Comparison of ENCODE assay signal across 7 mouse cellular contexts in genomic region chr12:110499225-110499992, GRCm38 (mm10). TPM values are rescaled to one million over a fixed set of nuclear protein-coding genes. Genes with fewer than 3 reads are reported as not detected.
A peak's percentile ranks its signal among the peaks of the same experiment; 100 is the strongest.
DNase-seq lines count a peak whose midpoint lies in the region; ATAC-seq and TF ChIP-seq lines count a peak whose summit lies in the region.

No protein-coding gene starts in this region.

- peak overlapping the region; percentile 45 to 68 for H3K4me3 ChIP-seq in ES-E14 (ENCODE audit: insufficient read depth in 1 of 2, low read depth in 1 of 2, low read length in 2 of 2, poor library complexity in 1 of 2, severe bottlenecking in 1 of 2)
- H3K4me3 ChIP-seq in brown adipose tissue, adult 24 weeks (ENCODE audit: insufficient read depth, low read depth, low read length): peak overlapping the region; percentile 36
- H3K4me3 ChIP-seq in liver, embryonic 15.5 days (replicated peaks): peak overlapping the region; percentile 57
- no peak overlapping the region for H3K4me3 ChIP-seq in stomach, embryonic 14.5 days (ENCODE audit: low read depth, low read length)

- no peaks in the 10 kb centered on the region for H3K27me3 ChIP-seq in liver, embryonic 15.5 days
- H3K27me3 ChIP-seq in stomach, embryonic 14.5 days (ENCODE audit: control insufficient read depth, insufficient read depth, low read length): no peaks in the 10 kb centered on the region

- peak; percentile 77 for ATAC-seq in liver, embryonic 15.5 days (ENCODE audit: insufficient read depth)
- peak; percentile 70 for ATAC-seq in stomach, embryonic 14.5 days (ENCODE audit: insufficient number of reproducible peaks, insufficient read depth, low FRiP score, low read depth)

- no peaks in the 10 kb centered on the region for H3K9me3 ChIP-seq in ES-E14 (ENCODE audit: control insufficient read depth, insufficient read depth, low read depth, low read length)
- H3K9me3 ChIP-seq in liver, embryonic 15.5 days (replicated peaks): no peaks in the 10 kb centered on the region
- no peaks in the 10 kb centered on the region for H3K9me3 ChIP-seq in stomach, embryonic 14.5 days (ENCODE audit: control insufficient read depth, low read depth, low read length)

- WGBS in liver, embryonic 15.5 days (ENCODE audit: insufficient replicate concordance): 16% methylated on average over 14 of the region's 14 CpGs
- 66% methylated on average over 14 of the region's 14 CpGs for WGBS in stomach, embryonic 14.5 days

- peak; percentile 64 for DNase-seq in ES-E14 (ENCODE audit: low read depth, low spot score)
- peak; percentile 87 for DNase-seq in induced T-regulatory cell, adult 2 months (ENCODE audit: low read depth)
- no peak for DNase-seq in cerebellum, postnatal 4 days (ENCODE audit: low spot score in 2 of 2)
- DNase-seq in gastrocnemius, postnatal 10 days: no peak

- H3K4me2 ChIP-seq in liver, embryonic 15.5 days: peak overlapping the region; percentile 75
- 0 out of 2 replicates have a peak overlapping the region, but pooled peaks have one; percentile 10 for H3K4me2 ChIP-seq in stomach, embryonic 14.5 days (replicated peaks; ENCODE audit: low read depth, low read length)

- peaks cover 12 to 33% of the 10 kb centered on the region in 2 experiments for H3K4me1 ChIP-seq in ES-E14 (ENCODE audit: control insufficient read depth in 2 of 2, insufficient read depth in 2 of 2, low read length in 2 of 2, poor library complexity in 1 of 2)
- peaks cover 57% of the 10 kb centered on the region for H3K4me1 ChIP-seq in brown adipose tissue, adult 24 weeks (ENCODE audit: control insufficient read depth, insufficient read depth, insufficient read length, low read length)
- peaks cover 79% of the 10 kb centered on the region for H3K4me1 ChIP-seq in liver, embryonic 15.5 days (replicated peaks)
- H3K4me1 ChIP-seq in stomach, embryonic 14.5 days (ENCODE audit: control insufficient read depth, insufficient read depth, low read length): peaks cover 27% of the 10 kb centered on the region

- H3K36me3 ChIP-seq in ES-E14 (ENCODE audit: control insufficient read depth, insufficient read depth, low read length, poor library complexity, severe bottlenecking): peaks cover 2% of the 10 kb centered on the region; the same call in 1 of the 2 replicates
- no peaks in the 10 kb centered on the region for H3K36me3 ChIP-seq in liver, embryonic 15.5 days (replicated peaks)
- no peaks in the 10 kb centered on the region for H3K36me3 ChIP-seq in stomach, embryonic 14.5 days (ENCODE audit: control insufficient read depth, insufficient read depth, low read length)

- in situ Hi-C loops in ES-E14 (cut with MboI; ENCODE audit: low sequenced_read_pairs in 2 of 2, unreplicated experiment in 2 of 2): no loop called here

- H3K27ac ChIP-seq in ES-E14 (ENCODE audit: insufficient read depth, low read depth, low read length, poor library complexity, severe bottlenecking): peak overlapping the region; percentile 70
- H3K27ac ChIP-seq in brown adipose tissue, adult 24 weeks (replicated peaks; ENCODE audit: low read depth, low read length): peak overlapping the region; percentile 95
- H3K27ac ChIP-seq in liver, embryonic 15.5 days (replicated peaks): peak overlapping the region; percentile 76
- peak overlapping the region; percentile 71; the same call in 1 of the 2 replicates for H3K27ac ChIP-seq in stomach, embryonic 14.5 days (ENCODE audit: low read length)

- H3K9ac ChIP-seq in ES-E14 (ENCODE audit: insufficient read depth, low read depth, low read length, poor library complexity, severe bottlenecking): peak overlapping the region; percentile 50
- no peak overlapping the region for H3K9ac ChIP-seq in liver, embryonic 15.5 days
- H3K9ac ChIP-seq in stomach, embryonic 14.5 days (replicated peaks; ENCODE audit: low read depth, low read length): no peak overlapping the region

TF ChIP-seq in ES-E14, 5 proteins besides CTCF, POLR2A, EP300 and RAD21:
- no peak for TF ChIP-seq ZC3H11A (IDR thresholded peaks at IDR 0.05; ENCODE audit: borderline replicate concordance, low read depth, low read length)
- TF ChIP-seq MAFK (IDR thresholded peaks at IDR 0.05; ENCODE audit: insufficient read depth, low read depth, low read length): no peak
- no peak for TF ChIP-seq CHD2 (IDR thresholded peaks at IDR 0.05; ENCODE audit: low read depth, low read length)
- no peak for TF ChIP-seq ZNF384 (IDR thresholded peaks at IDR 0.05; ENCODE audit: low read depth, low read length)
- no peak for TF ChIP-seq HCFC1 (IDR thresholded peaks at IDR 0.05; ENCODE audit: borderline replicate concordance, insufficient read depth, low read length)

RNA-seq across cellular contexts. Expression of gene Ppp2r5c, which starts 52.5 kb away (rescaled TPM):
- 62.1 and 83.4 TPM in 2 replicates for total RNA-seq in ES-E14 (2012; rRNA removed)
- polyA plus RNA-seq in brown adipose tissue, adult 24 weeks (2012; ENCODE audit: insufficient read depth, insufficient read length, missing spikeins): 44.0 and 64.3 TPM in 2 replicates
- 64.2 and 66.0 TPM in 2 replicates for polyA plus RNA-seq in liver, embryonic 15.5 days (2015; fragmentation: Nextera tagmentation; extraction: Ambion mirVana)
- polyA plus RNA-seq in stomach, embryonic 14.5 days (2014; fragmentation: Nextera tagmentation; extraction: Ambion mirVana): 168 and 181 TPM in 2 replicates
- total RNA-seq in gastrocnemius, postnatal 10 days (2021): 10 to 100 TPM; 69.5 to 75.7 TPM

Comparison
In these comparisons a context has a peak if more than half of its experiments do, and no peak if none do; other contexts are left out.
1. DNase-seq: peak in ES-E14 (single experiment) and induced T-regulatory cell, adult 2 months (single experiment); none in cerebellum, postnatal 4 days (0 of 2) and gastrocnemius, postnatal 10 days (single experiment).
2. Peak in every context shown above with its lines, with median percentiles within 50 percentile points of each other: H3K27ac ChIP-seq.